In the genomic region with DNA sequence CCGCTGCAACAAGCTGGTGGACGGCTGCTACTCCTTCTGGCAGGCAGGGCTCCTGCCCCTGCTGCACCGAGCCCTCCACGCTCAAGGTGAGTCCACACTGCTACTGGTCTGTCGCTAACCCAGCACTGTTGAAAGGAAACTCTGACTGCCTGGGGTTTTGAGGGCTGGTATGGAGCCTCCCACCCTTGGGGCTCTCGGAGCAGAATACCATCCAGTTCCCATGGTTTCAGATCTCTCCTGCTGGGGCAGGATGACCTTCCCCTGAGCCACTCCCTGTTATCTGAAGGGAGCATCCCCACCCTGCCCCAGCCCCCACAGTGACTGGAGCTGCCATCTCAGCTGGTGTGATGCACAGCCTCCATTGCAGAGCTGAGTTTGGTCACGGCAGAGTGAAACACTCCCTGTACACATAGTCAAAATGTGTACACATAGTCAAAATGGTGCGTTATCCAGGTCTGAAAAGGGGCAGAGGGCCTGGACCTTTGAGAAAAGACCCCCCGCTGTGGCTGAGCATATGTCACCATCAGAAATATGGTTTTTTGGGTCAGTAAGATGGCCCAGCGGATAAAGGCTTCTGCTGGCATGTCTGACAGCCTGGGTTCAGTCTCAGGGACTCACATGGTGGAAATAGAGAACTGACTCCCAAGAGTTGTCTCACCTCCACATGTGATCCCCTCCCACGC, we compare ENCODE assay signal across 10 mouse cellular contexts. TPM values are rescaled to one million over a fixed set of nuclear protein-coding genes. Genes with fewer than 3 reads are reported as not detected.
DNase-seq lines count a peak whose midpoint lies in the region; ATAC-seq lines count a peak whose summit lies in the region.
"Had no signal": no experiment of that assay in that cellular context is flagged by ENCODE, and none has a peak within 500 bp of the region (broad histone marks: within the 10 kb centered on the region; RNA-seq: fewer than 3 reads in every experiment).

No protein-coding gene starts in this region.

- intact Hi-C loops in left cerebral cortex, postnatal 25 days (cut with DNase I): no loop called here

- no peaks in the 10 kb centered on the region for H3K27me3 ChIP-seq in midbrain, embryonic 10.5 days (ENCODE audit: low read depth, poor library complexity, severe bottlenecking)
- no peaks in the 10 kb centered on the region for H3K27me3 ChIP-seq in midbrain, embryonic 16.5 days (ENCODE audit: control insufficient read depth, insufficient read depth, low read depth, low read length)
- H3K27me3 ChIP-seq: embryonic facial prominence, embryonic 12.5 days had no signal

- H3K4me3 ChIP-seq in midbrain, embryonic 10.5 days: no peak overlapping the region
- no peak overlapping the region for H3K4me3 ChIP-seq in midbrain, embryonic 16.5 days (ENCODE audit: low read depth, low read length)
- H3K4me3 ChIP-seq: embryonic facial prominence, embryonic 12.5 days had no signal

- H3K4me1 ChIP-seq in midbrain, embryonic 10.5 days: peaks cover 17% of the 10 kb centered on the region
- H3K4me1 ChIP-seq in midbrain, embryonic 16.5 days (ENCODE audit: control insufficient read depth, insufficient read depth, low read length): peaks cover 2% of the 10 kb centered on the region; the same call in 1 of the 2 replicates
- H3K4me1 ChIP-seq: embryonic facial prominence, embryonic 12.5 days had no signal

- WGBS in midbrain, embryonic 10.5 days: 65% methylated on average over 11 of the region's 11 CpGs
- 60% methylated on average over 11 of the region's 11 CpGs for WGBS in midbrain, embryonic 16.5 days

- no peaks in the 10 kb centered on the region for H3K9me3 ChIP-seq in midbrain, embryonic 10.5 days (replicated peaks)
- H3K9me3 ChIP-seq in midbrain, embryonic 16.5 days (replicated peaks; ENCODE audit: control insufficient read depth, low read length, poor library complexity, severe bottlenecking): no peaks in the 10 kb centered on the region
- H3K9me3 ChIP-seq: embryonic facial prominence, embryonic 12.5 days had no signal

- peaks cover 23% of the 10 kb centered on the region for H3K36me3 ChIP-seq in midbrain, embryonic 10.5 days
- peaks cover 5% of the 10 kb centered on the region for H3K36me3 ChIP-seq in midbrain, embryonic 16.5 days (ENCODE audit: control insufficient read depth, insufficient read depth, low read length)

- ATAC-seq in midbrain, embryonic 16.5 days: no peak
- ATAC-seq: lung, postnatal 0 days had no signal

- DNase-seq in midbrain, embryonic 10.5 days (ENCODE audit: low spot score): no peak
- peak; percentile 71 for DNase-seq in c-Kit-negative CD71-positive TER-119-positive erythroid progenitor cells, embryonic 14.5 days (ENCODE audit: low read depth, low spot score)
- DNase-seq in cerebellum, postnatal 25 days: peak; percentile 82 to 86
- peak; percentile 77 to 80 for DNase-seq in spleen, postnatal 10 days (ENCODE audit: low spot score in 2 of 2)
- no peak for DNase-seq in left cerebral cortex, postnatal 25 days (ENCODE audit: low spot score in 2 of 2)
- DNase-seq in urinary bladder, postnatal 10 days (ENCODE audit: low spot score): no peak
- DNase-seq: thymus, adult 18-20 months had no signal

- H3K9ac ChIP-seq in midbrain, embryonic 16.5 days (ENCODE audit: low read depth, low read length): no peak overlapping the region
- H3K9ac ChIP-seq: embryonic facial prominence, embryonic 12.5 days had no signal

- peak overlapping the region; percentile 58 for H3K27ac ChIP-seq in midbrain, embryonic 10.5 days (replicated peaks)
- H3K27ac ChIP-seq in midbrain, embryonic 16.5 days (ENCODE audit: low read length): no peak overlapping the region
- H3K27ac ChIP-seq: embryonic facial prominence, embryonic 12.5 days had no signal

- no peak overlapping the region for H3K4me2 ChIP-seq in midbrain, embryonic 16.5 days (ENCODE audit: low read length)
- H3K4me2 ChIP-seq: embryonic facial prominence, embryonic 12.5 days had no signal

RNA-seq across cellular contexts. Expression of gene Max, which starts 51.6 kb away (rescaled TPM):
- 10.5 and 11.3 TPM in 2 replicates for polyA plus RNA-seq in midbrain, embryonic 10.5 days (2016; fragmentation: Nextera tagmentation; extraction: Ambion mirVana)
- polyA plus RNA-seq in midbrain, embryonic 16.5 days (2015; fragmentation: Nextera tagmentation; extraction: Ambion mirVana): 18.4 and 21.7 TPM in 2 replicates
- total RNA-seq in left cerebral cortex, postnatal 25 days (2021): 10 to 100 TPM; 73.5 to 74.7 TPM

Comparison
In these comparisons a context has a peak if more than half of its experiments do, and no peak if none do; other contexts are left out.
1. DNase-seq: peak in c-Kit-negative CD71-positive TER-119-positive erythroid progenitor cells, embryonic 14.5 days (single experiment), cerebellum, postnatal 25 days (2 of 2) and spleen, postnatal 10 days (2 of 2); none in midbrain, embryonic 10.5 days (single experiment), left cerebral cortex, postnatal 25 days (0 of 2) and urinary bladder, postnatal 10 days (single experiment).